27 mouse cellular contexts compared by ENCODE assay signal in genomic region chr12:10461796-10462195, GRCm38 (mm10).
DNase-seq lines count a peak whose midpoint lies in the region; ATAC-seq lines count a peak whose summit lies in the region.
"Had no signal": no experiment of that assay in that cellular context is flagged by ENCODE, and none has a peak within 500 bp of the region (broad histone marks: within the 10 kb centered on the region; RNA-seq: fewer than 3 reads in every experiment).

No protein-coding gene starts in this region.

- H3K4me2 ChIP-seq in lung, embryonic 16.5 days (ENCODE audit: low read depth, low read length) = no peak overlapping the region
- no peak overlapping the region for H3K4me2 ChIP-seq in embryonic facial prominence, embryonic 15.5 days (replicated peaks)
- H3K4me2 ChIP-seq in heart, embryonic 11.5 days = no peak overlapping the region
- H3K4me2 ChIP-seq: embryonic facial prominence, embryonic 12.5 days; forebrain, embryonic 12.5 days; forebrain, embryonic 15.5 days had no signal

- no peak overlapping the region for H3K4me3 ChIP-seq in lung, embryonic 16.5 days (ENCODE audit: low read length)
- H3K4me3 ChIP-seq in embryonic facial prominence, embryonic 15.5 days (replicated peaks) = no peak overlapping the region
- no peak overlapping the region for H3K4me3 ChIP-seq in heart, embryonic 11.5 days (ENCODE audit: low read depth, low read length)
- H3K4me3 ChIP-seq: embryonic facial prominence, embryonic 12.5 days; forebrain, embryonic 10.5 days; forebrain, embryonic 12.5 days; forebrain, embryonic 15.5 days had no signal

- no peaks in the 10 kb centered on the region for H3K27me3 ChIP-seq in lung, embryonic 16.5 days (ENCODE audit: control insufficient read depth, insufficient read depth, low read depth, low read length)
- H3K27me3 ChIP-seq in embryonic facial prominence, embryonic 15.5 days = no peaks in the 10 kb centered on the region
- no peaks in the 10 kb centered on the region for H3K27me3 ChIP-seq in heart, embryonic 11.5 days (ENCODE audit: control insufficient read depth, insufficient read depth, low read length)
- H3K27me3 ChIP-seq: CH12.LX; embryonic facial prominence, embryonic 12.5 days; forebrain, embryonic 12.5 days; forebrain, embryonic 15.5 days had no signal

- DNase-seq in lung, postnatal 4 days = no peak
- peak; percentile 87 for DNase-seq in NIH3T3 (ENCODE audit: low read depth)
- peak; percentile 71 for DNase-seq in fibroblast of lung, adult 2 months (ENCODE audit: low read depth)
- no peak for DNase-seq in heart, postnatal 14 days
- no peak for DNase-seq in gastrocnemius, postnatal 4 days (ENCODE audit: low spot score in 2 of 2)
- DNase-seq: adrenal gland, adult 2 months; adrenal gland, postnatal 10 days; adrenal gland, postnatal 25 days; B cell, adult 2 months; cerebellum, adult 11 months; cerebellum, adult 18-20 months; cerebellum, adult 8-10 months; cerebellum, adult 9-11 months; cerebellum, postnatal 14 days; cerebellum, postnatal 36 days; embryo, embryonic 11 days; forebrain, postnatal 0 days had no signal

- H3K36me3 ChIP-seq in lung, embryonic 16.5 days (ENCODE audit: control insufficient read depth, insufficient read depth, low read length) = no peaks in the 10 kb centered on the region
- H3K36me3 ChIP-seq in embryonic facial prominence, embryonic 15.5 days = no peaks in the 10 kb centered on the region
- no peaks in the 10 kb centered on the region for H3K36me3 ChIP-seq in heart, embryonic 11.5 days (ENCODE audit: control insufficient read depth, insufficient read depth, low read length)
- H3K36me3 ChIP-seq: embryonic facial prominence, embryonic 12.5 days; forebrain, embryonic 10.5 days; forebrain, embryonic 12.5 days; forebrain, embryonic 15.5 days; G1E had no signal

- H3K27ac ChIP-seq in lung, embryonic 16.5 days (ENCODE audit: low read length) = peak overlapping the region; percentile 25; the same call in 1 of the 2 replicates
- peak overlapping the region; percentile 80 for H3K27ac ChIP-seq in embryonic facial prominence, embryonic 15.5 days (replicated peaks)
- no peak overlapping the region for H3K27ac ChIP-seq in heart, embryonic 11.5 days (ENCODE audit: low read depth, low read length)
- H3K27ac ChIP-seq: embryonic facial prominence, embryonic 12.5 days; forebrain, embryonic 10.5 days; forebrain, embryonic 12.5 days; forebrain, embryonic 15.5 days had no signal

- ATAC-seq in lung, embryonic 16.5 days (ENCODE audit: low read depth) = no peak
- no peak for ATAC-seq in embryonic facial prominence, embryonic 15.5 days (ENCODE audit: insufficient number of reproducible peaks, low FRiP score, low TSS enrichment, low read depth)
- ATAC-seq in heart, embryonic 11.5 days (replicated peaks; ENCODE audit: insufficient number of reproducible peaks, low FRiP score, low TSS enrichment) = no peak
- ATAC-seq: CD4-positive, CD25-positive, alpha-beta regulatory T cell, adult 4 months; forebrain, embryonic 15.5 days; forebrain, postnatal 0 days had no signal

- intact Hi-C loops in heart, postnatal 14 days (cut with DNase I) = no loop called here

- H3K9me3 ChIP-seq in lung, embryonic 16.5 days (ENCODE audit: control insufficient read depth, low read length) = no peaks in the 10 kb centered on the region
- H3K9me3 ChIP-seq in embryonic facial prominence, embryonic 15.5 days (replicated peaks) = no peaks in the 10 kb centered on the region
- H3K9me3 ChIP-seq in heart, embryonic 11.5 days (replicated peaks; ENCODE audit: control insufficient read depth, low read length) = no peaks in the 10 kb centered on the region
- H3K9me3 ChIP-seq: embryonic facial prominence, embryonic 12.5 days; forebrain, embryonic 10.5 days; forebrain, embryonic 12.5 days; forebrain, embryonic 15.5 days; G1E had no signal

- no peak overlapping the region for H3K9ac ChIP-seq in lung, embryonic 16.5 days (ENCODE audit: low read length)
- H3K9ac ChIP-seq in embryonic facial prominence, embryonic 15.5 days = no peak overlapping the region
- H3K9ac ChIP-seq in heart, embryonic 11.5 days (ENCODE audit: low read depth, low read length) = no peak overlapping the region
- H3K9ac ChIP-seq: embryonic facial prominence, embryonic 12.5 days; forebrain, embryonic 12.5 days; forebrain, embryonic 15.5 days; forebrain, postnatal 0 days had no signal

- 56% methylated on average over 7 of the region's 7 CpGs for WGBS in lung, embryonic 16.5 days
- WGBS in embryonic facial prominence, embryonic 15.5 days = 45% methylated on average over 7 of the region's 7 CpGs
- WGBS in heart, embryonic 11.5 days (ENCODE audit: insufficient replicate concordance) = 76% methylated on average over 7 of the region's 7 CpGs

- H3K4me1 ChIP-seq in lung, embryonic 16.5 days (replicated peaks; ENCODE audit: control insufficient read depth, insufficient read depth, low read length) = no peaks in the 10 kb centered on the region
- peaks cover 11% of the 10 kb centered on the region for H3K4me1 ChIP-seq in embryonic facial prominence, embryonic 15.5 days
- no peaks in the 10 kb centered on the region for H3K4me1 ChIP-seq in heart, embryonic 11.5 days (ENCODE audit: control insufficient read depth, insufficient read depth, low read length)
- H3K4me1 ChIP-seq: embryonic facial prominence, embryonic 12.5 days; forebrain, embryonic 10.5 days; forebrain, embryonic 12.5 days; forebrain, embryonic 15.5 days had no signal

Comparison
In these comparisons a context has a peak if more than half of its experiments do, and no peak if none do; other contexts are left out.
1. DNase-seq: peak in NIH3T3 (single experiment) and fibroblast of lung, adult 2 months (single experiment); none in lung, postnatal 4 days (0 of 2), heart, postnatal 14 days (0 of 2) and gastrocnemius, postnatal 4 days (0 of 2).